16 mouse cellular contexts compared by ENCODE assay signal in genomic region chr11:90286550-90287154, GRCm38 (mm10).
"Had no signal": no experiment of that assay in that cellular context is flagged by ENCODE, and none has a peak within 500 bp of the region (broad histone marks: within the 10 kb centered on the region; RNA-seq: fewer than 3 reads in every experiment).

No protein-coding gene starts in this region.

- H3K27ac ChIP-seq: limb, embryonic 12.5 days; liver, embryonic 13.5 days; lung, embryonic 15.5 days; midbrain, embryonic 10.5 days; neural tube, embryonic 13.5 days; stomach, embryonic 15.5 days had no signal

- H3K36me3 ChIP-seq: limb, embryonic 12.5 days; liver, embryonic 13.5 days; lung, embryonic 15.5 days; midbrain, embryonic 10.5 days; neural tube, embryonic 13.5 days; stomach, embryonic 15.5 days had no signal

- H3K4me2 ChIP-seq: limb, embryonic 12.5 days; liver, embryonic 13.5 days; lung, embryonic 15.5 days; neural tube, embryonic 13.5 days; stomach, embryonic 15.5 days had no signal

- H3K27me3 ChIP-seq: limb, embryonic 12.5 days; liver, embryonic 13.5 days; lung, embryonic 15.5 days; neural tube, embryonic 13.5 days; stomach, embryonic 15.5 days had no signal

- ATAC-seq: liver, postnatal 0 days had no signal

- DNase-seq: kidney, postnatal 25 days; liver; liver, embryonic 13.5 days; liver, postnatal 0 days; lung, postnatal 14 days; midbrain, embryonic 14.5 days; retina, postnatal 1 day; right cerebral cortex, postnatal 4 days; spleen, adult 18-20 months; thymus, adult 2 months; thymus, postnatal 25 days had no signal

- H3K4me1 ChIP-seq: limb, embryonic 12.5 days; liver, embryonic 13.5 days; lung, embryonic 15.5 days; midbrain, embryonic 10.5 days; stomach, embryonic 15.5 days had no signal

- H3K4me3 ChIP-seq: limb, embryonic 12.5 days; liver, embryonic 13.5 days; lung, embryonic 15.5 days; midbrain, embryonic 10.5 days; neural tube, embryonic 13.5 days; stomach, embryonic 15.5 days had no signal

- H3K9me3 ChIP-seq: limb, embryonic 12.5 days; liver, embryonic 13.5 days; lung, embryonic 15.5 days; midbrain, embryonic 10.5 days; neural tube, embryonic 13.5 days; stomach, embryonic 15.5 days had no signal

- H3K9ac ChIP-seq: limb, embryonic 12.5 days; liver, embryonic 13.5 days; liver, postnatal 0 days; lung, embryonic 15.5 days; neural tube, embryonic 13.5 days; stomach, embryonic 15.5 days had no signal
